Mouse (Mus musculus): Measurements from ENCODE around the gene Gm5105.

GRCm38 (mm10) chr3:138041591-138042301, 25.4 kb downstream of the Gm5105 start:
- TF ChIP-seq GATA1 (IDR thresholded peaks at IDR 0.05; ENCODE audit: low read length): no peak
- no peak for TF ChIP-seq TAL1 (IDR thresholded peaks at IDR 0.05; ENCODE audit: low read length)
